Mouse (Mus musculus) hindbrain, postnatal 0 days (tissue): ENCODE results near the gene E4f1. TPM values are rescaled to one million over a fixed set of nuclear protein-coding genes. Genes with fewer than 3 reads are reported as not detected.
A peak's percentile ranks its signal among the peaks of the same experiment; 100 is the strongest.

ENCODE experiments used
- ATAC-seq: fragments of 200-750 bp; cut with Nextera tagmentation; 2 replicates; pipeline ENCODE4 v1.8.0; 2017; ENCODE audit warnings: mild to moderate bottlenecking, moderate TSS enrichment, moderate library complexity
- DNase-seq: peaks from one replicate; pipeline ENCODE4 v3.0.0-alpha.2; 2015; ENCODE audit warnings: low spot score
- H3K27ac ChIP-seq: fragments of 300-500 bp; sonication (generic); 2 replicates; pipeline ENCODE4 v1.5.1; 2014; ENCODE audit warnings: mild to moderate bottlenecking
- H3K27me3 ChIP-seq: fragments of 300-500 bp; sonication (generic); 2 replicates; pipeline ENCODE4 v1.6.1; 2014; ENCODE audit warnings: low read length, mixed read lengths; ENCODE audit not compliant: insufficient read depth
- H3K36me3 ChIP-seq: fragments of 300-500 bp; sonication (generic); 2 replicates; pipeline ENCODE4 v1.6.1; 2014; ENCODE audit warnings: low read length, mixed read lengths; ENCODE audit not compliant: insufficient read depth
- H3K4me1 ChIP-seq: fragments of 300-500 bp; sonication (generic); 2 replicates; pipeline ENCODE4 v1.6.1; 2014; ENCODE audit warnings: antibody characterized with exemption, low read length, mixed read lengths; ENCODE audit not compliant: insufficient read depth
- H3K4me2 ChIP-seq: fragments of 300-500 bp; sonication (generic); 2 replicates; pipeline ENCODE4 v1.6.1; 2014; ENCODE audit warnings: low read depth, mild to moderate bottlenecking, low read length, moderate library complexity, mixed read lengths
- H3K4me3 ChIP-seq: fragments of 300-500 bp; sonication (generic); 2 replicates; pipeline ENCODE4 v1.5.1; 2014; ENCODE audit warnings: low read length
- H3K9ac ChIP-seq: fragments of 300-500 bp; sonication (generic); replicated peaks from 2 replicates; pipeline ENCODE4 v1.6.1; 2014; ENCODE audit warnings: mild to moderate bottlenecking, low read length, moderate library complexity, mixed read lengths
- H3K9me3 ChIP-seq: fragments of 300-500 bp; sonication (generic); 2 replicates; pipeline ENCODE4 v1.6.1; 2016; ENCODE audit warnings: low read length, mixed read lengths
- CTCF ChIP-seq: IDR thresholded peaks from 2 replicates; pipeline ENCODE4 v1.5.1; 2016; ENCODE audit warnings: antibody characterized with exemption, control low read depth, low read depth
- WGBS: fragments of 180-500 bp; shearing (Covaris S2); extraction: QIAGEN DNeasy Blood & Tissue Kit; methylation state at CpG from one replicate; pipeline ENCODE4 v1.1.7; 2014; 5-methylcytosine and 5-hydroxymethylcytosine counted together
- polyA plus RNA-seq: library from polyadenylated mRNA; unstranded; fragments of >200 nt; fragmentation: Nextera tagmentation; extraction: Ambion mirVana; gene quantifications from 2 replicates; pipeline ENCODE4 v1.2.1, GENCODE M21; 2015
- total RNA-seq: library from RNA; depleted of rRNA; stranded (reverse); fragments of >200 nt; gene quantifications from 2 replicates; pipeline ENCODE4 v1.2.3, GENCODE M21; 2014

Gene E4f1
- total and polyA plus RNA-seq, 2 experiments from 2014 or later = 28.0 to 32.4 TPM

DNA sequence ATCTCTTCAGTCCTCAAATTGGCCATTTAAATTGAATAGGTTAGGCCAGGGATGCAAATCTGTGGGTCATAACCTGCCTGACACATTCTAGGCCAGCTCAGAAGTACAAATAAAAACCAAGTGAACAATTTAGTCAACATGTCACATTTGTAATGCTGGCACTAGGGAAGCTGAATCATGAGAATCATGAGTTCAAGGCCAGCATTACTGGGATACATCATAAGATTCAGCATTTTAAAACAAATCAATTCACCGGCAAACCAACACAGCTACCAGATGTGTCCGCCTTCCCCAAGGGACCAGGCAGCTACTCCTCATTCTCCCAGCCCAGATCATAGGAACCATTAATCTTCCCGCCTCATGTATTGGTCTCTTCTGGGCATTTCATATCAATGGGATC, 13.4 kb upstream of the E4f1 start:
- no peaks in the 10 kb centered on the region for H3K9me3 ChIP-seq
- no peak overlapping the region for H3K27ac ChIP-seq
- H3K4me3 ChIP-seq = no peak overlapping the region
- no peaks in the 10 kb centered on the region for H3K36me3 ChIP-seq
- H3K9ac ChIP-seq = no peak overlapping the region
- H3K4me1 ChIP-seq = peaks cover 11% of the 10 kb centered on the region
- H3K4me2 ChIP-seq = no peak overlapping the region
- no peak for TF ChIP-seq CTCF
- WGBS = 83% methylated on average over 3 of the region's 3 CpGs
- no peaks in the 10 kb centered on the region for H3K27me3 ChIP-seq
- ATAC-seq (no peak), DNase-seq (no peak)

DNA sequence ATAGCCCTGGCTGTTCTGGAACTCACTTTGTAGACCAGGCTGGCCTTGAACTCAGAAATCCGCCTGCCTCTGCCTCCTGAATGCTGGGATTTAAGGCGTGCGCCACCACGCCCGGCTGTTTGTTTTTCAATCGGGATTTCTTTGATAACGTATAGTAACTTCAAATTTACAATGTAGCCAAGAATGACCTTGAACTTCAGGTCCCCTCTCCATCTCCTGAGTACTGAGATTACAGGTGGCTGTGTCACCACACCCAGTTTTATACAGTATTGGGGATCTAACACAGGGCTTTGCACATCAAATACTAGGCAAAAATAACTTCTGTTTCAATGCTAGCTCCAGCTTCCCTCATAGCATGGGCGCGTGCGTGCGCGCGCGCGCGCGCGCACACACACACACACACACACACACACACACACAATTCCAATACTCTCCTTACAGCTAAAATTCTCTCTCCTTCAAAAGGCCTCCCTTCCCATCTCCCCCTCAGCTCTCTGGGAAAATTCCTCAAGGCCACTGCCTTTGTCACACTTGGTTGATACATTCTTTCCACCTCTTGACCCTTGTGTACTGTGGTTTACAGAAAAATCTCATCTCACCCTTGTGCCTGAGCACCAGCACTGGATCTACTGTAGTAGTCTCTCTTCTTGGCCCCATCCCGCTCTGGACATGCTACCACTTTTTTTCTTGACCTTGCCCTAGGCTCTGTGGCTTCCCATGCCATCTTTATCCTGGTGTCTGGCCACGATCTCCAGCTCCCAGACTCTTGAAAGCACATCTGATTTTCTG, 11.1 kb upstream of the E4f1 start:
- Histone ChIP-seq H3K9me3 (no peaks in the 10 kb centered on the region), H3K9ac (no peak overlapping the region), H3K4me3 (no peak overlapping the region), H3K27me3 (no peaks in the 10 kb centered on the region), H3K4me2 (no peak overlapping the region), H3K36me3 (peaks cover 10% of the 10 kb centered on the region; the same call in 1 of the 2 replicates), H3K27ac (no peak overlapping the region), H3K4me1 (0 out of 2 replicates have a peak, but pooled peaks cover 11% of the 10 kb centered on the region)
- DNase-seq (no peak), ATAC-seq (no peak)
- TF ChIP-seq CTCF = no peak
- WGBS = 93% methylated on average over 20 of the region's 20 CpGs

DNA sequence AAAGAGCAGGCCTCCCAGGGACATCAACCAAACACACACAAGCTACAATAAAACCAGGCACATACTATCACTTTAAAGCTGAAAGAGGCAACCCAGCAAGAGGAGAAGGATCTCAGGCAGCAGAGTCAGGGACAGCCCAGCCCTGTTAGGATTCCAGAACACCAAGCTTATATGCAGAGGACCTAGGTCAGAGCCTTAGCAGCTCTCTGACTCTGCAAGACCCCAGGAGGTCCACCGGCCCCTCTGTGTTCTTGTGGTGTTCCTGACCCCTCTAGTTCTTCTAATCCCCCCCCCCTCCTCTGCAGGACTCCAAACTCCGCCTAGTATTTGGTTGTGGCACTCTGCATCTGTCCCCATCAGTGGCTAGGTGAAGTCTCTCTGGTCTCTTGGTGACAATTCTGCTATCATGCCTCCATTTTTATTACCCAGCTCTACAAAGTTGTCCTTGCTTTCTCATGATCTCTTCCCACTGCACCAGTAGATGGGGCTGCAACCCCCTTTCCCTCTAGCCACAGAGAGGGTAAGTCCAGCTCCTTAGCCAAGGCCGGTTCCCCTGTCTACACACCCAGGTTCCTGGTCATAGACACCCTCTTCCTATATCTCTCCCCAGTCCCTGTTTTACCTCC, 10.2 kb upstream of the E4f1 start:
- TF ChIP-seq CTCF = peak; percentile 61
- Histone ChIP-seq H3K27me3 (no peaks in the 10 kb centered on the region), H3K4me2 (no peak overlapping the region), H3K36me3 (peaks cover 20% of the 10 kb centered on the region), H3K4me3 (no peak overlapping the region), H3K4me1 (0 out of 2 replicates have a peak, but pooled peaks cover 9% of the 10 kb centered on the region), H3K27ac (no peak overlapping the region), H3K9ac (no peak overlapping the region), H3K9me3 (no peaks in the 10 kb centered on the region)
- no peak for ATAC-seq
- no peak for DNase-seq
- WGBS = 34% methylated on average over 3 of the region's 3 CpGs

DNA sequence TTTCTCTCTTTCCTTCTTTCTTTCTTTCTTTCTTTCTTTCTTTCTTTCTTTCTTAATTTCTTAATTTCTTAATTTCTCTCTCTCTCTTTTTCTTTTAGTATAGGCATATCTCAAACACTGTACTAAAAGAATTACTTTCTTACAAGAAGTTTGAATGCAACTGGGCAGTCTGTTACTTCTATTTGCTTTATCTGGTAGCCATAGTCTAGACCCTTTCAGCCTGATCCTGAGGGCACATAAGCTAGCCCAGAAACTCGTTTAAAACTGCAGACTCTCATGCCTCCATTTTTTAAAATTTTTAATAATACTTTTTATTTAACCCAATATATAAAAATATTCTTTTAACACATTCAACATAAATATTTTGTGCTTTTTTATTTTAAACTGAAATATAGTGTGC, 9.3 kb upstream of the E4f1 start:
- Histone ChIP-seq H3K4me1 (0 out of 2 replicates have a peak, but pooled peaks cover 8% of the 10 kb centered on the region), H3K4me2 (peak overlapping the region; percentile 69), H3K27me3 (no peaks in the 10 kb centered on the region), H3K27ac (0 out of 2 replicates have a peak overlapping the region, but pooled peaks have one; percentile 96), H3K9me3 (no peaks in the 10 kb centered on the region), H3K36me3 (peaks cover 22% of the 10 kb centered on the region), H3K9ac (peak overlapping the region; percentile 82; the same call in 1 of the 2 replicates), H3K4me3 (peak overlapping the region; percentile 84)
- TF ChIP-seq CTCF = no peak
- ATAC-seq = no peak
- 16% methylated on average over 1 of the region's 1 CpGs for WGBS
- no peak for DNase-seq

DNA sequence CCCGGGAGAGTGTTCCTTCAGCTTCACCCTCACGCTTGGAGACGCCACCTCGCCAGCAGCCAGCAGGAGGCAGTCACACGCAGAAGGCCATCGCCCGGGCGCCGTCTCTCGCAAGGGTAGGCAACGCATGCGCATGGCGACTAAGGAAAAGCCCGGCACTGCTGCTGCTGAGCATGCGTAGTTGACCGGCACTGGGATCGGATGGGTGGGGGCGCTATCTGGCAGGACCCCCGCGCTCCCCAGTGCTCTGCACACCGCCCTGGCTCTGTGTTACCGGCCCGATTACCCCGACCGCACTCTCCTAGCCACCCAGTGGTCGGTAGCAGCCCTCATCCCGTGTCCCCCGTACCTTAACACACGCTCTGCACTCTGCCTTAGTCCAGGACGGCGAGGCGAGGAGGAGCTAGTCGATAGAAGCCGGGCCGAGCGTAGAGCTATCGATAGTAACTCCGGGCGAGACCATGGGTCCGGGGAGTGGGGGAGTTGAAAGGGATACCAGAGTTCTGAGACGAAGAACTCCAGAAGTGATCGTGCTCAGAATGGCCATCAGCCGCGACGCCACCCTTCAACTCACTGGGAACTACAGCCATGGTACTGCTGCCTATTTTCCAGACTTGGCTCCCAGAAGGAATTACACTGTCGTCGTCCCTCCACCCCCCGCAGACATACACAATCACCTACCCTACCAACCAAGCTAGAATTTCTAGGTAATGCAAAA, 8.7 kb upstream of the E4f1 start, which contains the start of gene Mlst8:
Gene Mlst8 (minus strand): TSS at position 416 of the 718 bp plus-strand sequence.
- under 1% methylated on average over 48 of the region's 48 CpGs for WGBS
- DNase-seq (peak; percentile 98), ATAC-seq (peak; percentile 96)

DNA sequence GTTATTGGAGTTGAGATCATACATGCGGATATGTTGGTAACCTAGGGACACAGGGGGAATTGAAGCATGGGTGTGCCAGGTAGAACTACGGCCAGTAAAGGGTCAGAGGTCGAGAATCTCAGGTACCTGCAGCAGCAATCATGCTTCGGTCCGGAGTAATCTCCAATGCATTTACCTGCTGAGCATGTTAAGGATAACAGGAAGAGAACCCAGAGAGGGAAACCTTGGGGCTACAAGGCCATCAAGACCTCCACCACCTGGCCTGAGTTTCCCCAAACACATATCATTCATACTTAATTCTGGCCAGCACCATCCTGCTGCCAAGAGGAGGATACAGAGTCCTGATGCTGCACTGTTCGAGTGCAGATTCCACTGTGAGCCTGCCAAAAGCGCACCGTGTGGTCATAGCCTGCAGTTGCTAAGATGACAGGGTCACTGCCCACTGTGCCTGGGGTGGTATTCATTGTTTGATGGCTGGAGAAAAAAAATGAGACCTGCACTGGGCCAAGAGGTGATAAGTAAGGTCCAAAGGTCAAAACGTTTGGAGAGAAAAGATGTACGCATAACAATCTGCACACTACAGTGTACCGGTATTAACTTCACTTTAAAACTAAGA, 8.0 kb upstream of the E4f1 start:
- ATAC-seq (peak; percentile 21; the same call in 1 of the 2 replicates), DNase-seq (no peak)
- no peak for TF ChIP-seq CTCF
- Histone ChIP-seq H3K4me2 (peak overlapping the region; percentile 69), H3K36me3 (peaks cover 30% of the 10 kb centered on the region), H3K27ac (peak overlapping the region; percentile 96; the same call in 1 of the 2 replicates), H3K4me1 (0 out of 2 replicates have a peak, but pooled peaks cover 8% of the 10 kb centered on the region), H3K9ac (peak overlapping the region; percentile 82), H3K9me3 (no peaks in the 10 kb centered on the region), H3K27me3 (no peaks in the 10 kb centered on the region), H3K4me3 (peak overlapping the region; percentile 84)
- 44% methylated on average over 11 of the region's 11 CpGs for WGBS

More for the DNA sequence above, 8.7 kb upstream of the E4f1 start, which contains the start of gene Mlst8:
- H3K9ac ChIP-seq = peak within 1 kb of the TSS; percentile 82
- no peaks in the 10 kb centered on the region for H3K9me3 ChIP-seq
- H3K4me2 ChIP-seq = peak within 1 kb of the TSS; percentile 69
- H3K27ac ChIP-seq = peak within 1 kb of the TSS; percentile 96
- H3K36me3 ChIP-seq = peaks cover 27% of the 10 kb centered on the region
- H3K4me3 ChIP-seq = peak within 1 kb of the TSS; percentile 84
- TF ChIP-seq CTCF = peak; percentile 89
- 0 out of 2 replicates have a peak, but pooled peaks cover 8% of the 10 kb centered on the region for H3K4me1 ChIP-seq
- H3K27me3 ChIP-seq = no peaks in the 10 kb centered on the region
